Mouse (Mus musculus) erythroblast, embryonic 14.5 days (primary cell): ENCODE measurements around the gene Ikbkg. TPM values are rescaled to one million over a fixed set of nuclear protein-coding genes. Genes with fewer than 3 reads are reported as not detected.
A peak's percentile ranks its signal among the peaks of the same experiment; 100 is the strongest.

ENCODE experiments used
- H3K27me3 ChIP-seq: 2 replicates; pipeline ENCODE4 v1.6.1; 2012; ENCODE audit warnings: inconsistent platforms; ENCODE audit not compliant: control insufficient read depth
- H3K36me3 ChIP-seq: 2 replicates; pipeline ENCODE4 v1.6.1; 2012; ENCODE audit warnings: mild to moderate bottlenecking, inconsistent platforms; ENCODE audit not compliant: control insufficient read depth
- H3K4me1 ChIP-seq: 2 replicates; pipeline ENCODE4 v1.6.1; 2012; ENCODE audit warnings: inconsistent platforms; ENCODE audit not compliant: control insufficient read depth
- H3K4me3 ChIP-seq: replicated peaks from 2 replicates; pipeline ENCODE3; 2012; ENCODE audit warnings: moderate library complexity, mild to moderate bottlenecking, inconsistent platforms
- H3K9me3 ChIP-seq: 2 replicates; pipeline ENCODE4 v1.6.1; 2012; ENCODE audit warnings: low read length, inconsistent platforms, mixed read lengths; ENCODE audit not compliant: control insufficient read depth
- GATA1 ChIP-seq: IDR thresholded peaks from 2 replicates; pipeline ENCODE4 v1.6.1; 2012; ENCODE audit warnings: low read length, inconsistent platforms, mixed read lengths
- TAL1 ChIP-seq: IDR thresholded peaks from 3 replicates; pipeline ENCODE4 v1.6.1; 2012; ENCODE audit warnings: low read length, inconsistent platforms, mixed read lengths
- polyA plus RNA-seq: library from polyadenylated mRNA; stranded (reverse); fragments of >175 nt; gene quantifications from 2 replicates; pipeline ENCODE4 v1.2.3, GENCODE M21; 2012

Gene Ikbkg
- polyA plus RNA-seq, 1 experiment = 2.3 TPM

GRCm38 (mm10) chrX:74384451-74384850 lies 8.6 kb upstream of the Ikbkg start:
- H3K27me3 ChIP-seq = no peaks in the 10 kb centered on the region
- H3K9me3 ChIP-seq = no peaks in the 10 kb centered on the region
- no peak for TF ChIP-seq GATA1
- TF ChIP-seq TAL1 = peak; percentile 38; the same call in 2 of the 3 replicates
- H3K36me3 ChIP-seq = peaks cover 25% of the 10 kb centered on the region
- H3K4me1 ChIP-seq = peaks cover 42% of the 10 kb centered on the region
- no peak overlapping the region for H3K4me3 ChIP-seq

GRCm38 (mm10) chrX:74388153-74388552 lies 4.9 kb upstream of the Ikbkg start:
- Histone ChIP-seq H3K4me3 (no peak overlapping the region), H3K27me3 (no peaks in the 10 kb centered on the region; the same call in 1 of the 2 replicates), H3K4me1 (peaks cover 60% of the 10 kb centered on the region), H3K9me3 (no peaks in the 10 kb centered on the region), H3K36me3 (peaks cover 27% of the 10 kb centered on the region)
- no peak for TF ChIP-seq GATA1
- TF ChIP-seq TAL1 = no peak

- no peak overlapping the region for H3K4me3 ChIP-seq
- H3K27me3 ChIP-seq = no peaks in the 10 kb centered on the region; the same call in 1 of the 2 replicates
- H3K4me1 ChIP-seq = no peaks in the 10 kb centered on the region
- TF ChIP-seq TAL1 (no peak), GATA1 (no peak)
- H3K36me3 ChIP-seq = no peaks in the 10 kb centered on the region
- peaks cover 8% of the 10 kb centered on the region for H3K9me3 ChIP-seq
These were observed 7.0 kb downstream of the Ikbkg start for GRCm38 (mm10) chrX:74400136-74400535.

GRCm38 (mm10) chrX:74408340-74408739 lies 15.2 kb downstream of the Ikbkg start:
- H3K4me3 ChIP-seq = no peak overlapping the region
- H3K27me3 ChIP-seq = no peaks in the 10 kb centered on the region
- H3K4me1 ChIP-seq = no peaks in the 10 kb centered on the region
- H3K9me3 ChIP-seq = no peaks in the 10 kb centered on the region
- no peak for TF ChIP-seq GATA1
- no peak for TF ChIP-seq TAL1
- peaks cover 43% of the 10 kb centered on the region for H3K36me3 ChIP-seq

- no peak for TF ChIP-seq TAL1
- TF ChIP-seq GATA1 = no peak
- H3K4me3 ChIP-seq = no peak overlapping the region
- H3K36me3 ChIP-seq = peaks cover 60% of the 10 kb centered on the region
- H3K4me1 ChIP-seq = no peaks in the 10 kb centered on the region
- no peaks in the 10 kb centered on the region for H3K27me3 ChIP-seq
- no peaks in the 10 kb centered on the region for H3K9me3 ChIP-seq
These were observed 20.3 kb downstream of the Ikbkg start for GRCm38 (mm10) chrX:74413377-74413776.

GRCm38 (mm10) chrX:74424443-74424842 lies 31.4 kb downstream of the Ikbkg start:
- no peaks in the 10 kb centered on the region; the same call in 1 of the 2 replicates for H3K27me3 ChIP-seq
- H3K4me3 ChIP-seq = peak overlapping the region; percentile 83
- H3K4me1 ChIP-seq = peaks cover 46% of the 10 kb centered on the region
- H3K36me3 ChIP-seq = peaks cover 56% of the 10 kb centered on the region
- TF ChIP-seq GATA1 (no peak), TAL1 (no peak)
- H3K9me3 ChIP-seq = peaks cover 7% of the 10 kb centered on the region

GRCm38 (mm10) chrX:74425195-74425594 lies 32.1 kb downstream of the Ikbkg start:
- Histone ChIP-seq H3K9me3 (peaks cover 7% of the 10 kb centered on the region), H3K4me1 (peaks cover 50% of the 10 kb centered on the region), H3K4me3 (peak overlapping the region; percentile 83), H3K36me3 (peaks cover 56% of the 10 kb centered on the region), H3K27me3 (no peaks in the 10 kb centered on the region; the same call in 1 of the 2 replicates)
- TF ChIP-seq GATA1 (no peak), TAL1 (no peak)

- H3K36me3 ChIP-seq = peaks cover 58% of the 10 kb centered on the region
- TF ChIP-seq TAL1 (no peak), GATA1 (no peak)
- peaks cover 57% of the 10 kb centered on the region for H3K4me1 ChIP-seq
- H3K9me3 ChIP-seq = peaks cover 7% of the 10 kb centered on the region
- H3K4me3 ChIP-seq = peak overlapping the region; percentile 83
- no peaks in the 10 kb centered on the region; the same call in 1 of the 2 replicates for H3K27me3 ChIP-seq
These were observed 33.2 kb downstream of the Ikbkg start for GRCm38 (mm10) chrX:74426256-74426655.

- Histone ChIP-seq H3K27me3 (no peaks in the 10 kb centered on the region; the same call in 1 of the 2 replicates), H3K4me1 (peaks cover 57% of the 10 kb centered on the region), H3K9me3 (peaks cover 7% of the 10 kb centered on the region), H3K4me3 (peak overlapping the region; percentile 83), H3K36me3 (peaks cover 66% of the 10 kb centered on the region)
- TF ChIP-seq TAL1 (no peak), GATA1 (no peak)
These were observed 34.0 kb downstream of the Ikbkg start for GRCm38 (mm10) chrX:74427116-74427515.
